Mouse (Mus musculus) thymus, postnatal 14 days (tissue): ENCODE measurements around the gene Fcgr2b.
"Not testable (repeated sequence)": the region's sequence is repeated elsewhere in the genome, so short reads cannot be mapped to it uniquely, and the experiment has no call there.

Source experiments
- DNase-seq: peaks from one replicate; pipeline ENCODE4 v3.0.0; 2021

Fcgr2b gene

DNA sequence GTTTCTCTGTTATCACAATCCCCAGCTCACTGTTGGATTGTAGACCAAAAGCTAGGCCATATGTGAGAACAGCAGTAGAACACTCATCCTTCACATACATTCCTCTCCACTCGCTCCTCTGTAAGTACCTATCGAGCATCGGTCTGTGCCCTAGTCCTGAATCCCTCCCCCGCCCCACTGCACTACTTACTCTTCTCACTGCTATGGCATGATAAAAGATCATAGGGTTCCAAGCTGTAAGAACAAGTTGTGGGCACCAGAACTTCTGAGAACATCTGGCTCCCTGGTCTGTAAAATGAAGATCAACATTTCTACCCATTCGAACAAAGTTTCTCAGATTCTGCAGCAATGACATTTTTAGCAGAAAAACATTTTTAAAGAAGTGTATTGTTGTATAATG, at the start of gene Fcgr2b:
TSS of gene Fcgr2b (minus strand) at position 101 of the 400 bp plus-strand sequence.
- DNase-seq = no peak

DNA sequence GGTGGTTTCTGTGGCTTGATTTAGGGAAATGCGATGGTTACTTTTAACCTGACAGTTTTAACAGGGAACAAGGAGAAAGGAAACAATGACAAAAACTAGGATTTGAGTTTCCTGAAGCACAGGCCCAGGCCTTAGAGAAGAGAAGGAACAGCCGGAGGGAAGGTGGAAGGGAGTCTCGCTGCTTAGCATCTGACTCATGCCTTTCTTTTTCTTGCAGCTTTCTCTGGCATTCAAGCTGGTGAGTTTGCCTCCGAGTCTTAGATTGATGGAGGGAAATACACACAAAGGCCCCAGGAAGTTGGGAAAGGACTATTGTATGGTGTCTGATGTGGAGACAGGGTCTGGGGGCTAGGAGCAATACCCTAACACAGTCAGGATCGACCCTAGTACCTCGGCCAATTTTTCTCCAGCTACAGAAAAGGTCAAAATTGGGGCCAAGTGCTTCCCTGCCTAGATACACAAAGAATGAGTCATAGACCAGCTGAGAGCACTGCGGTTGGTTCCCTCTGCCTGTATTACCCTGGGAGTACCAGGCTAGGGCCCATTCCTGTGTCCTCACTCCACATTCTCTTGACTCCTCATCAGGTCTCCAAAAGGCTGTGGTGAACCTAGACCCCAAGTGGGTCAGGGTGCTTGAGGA, 43.1 kb upstream of the Fcgr2b start:
- no peak for DNase-seq

DNA sequence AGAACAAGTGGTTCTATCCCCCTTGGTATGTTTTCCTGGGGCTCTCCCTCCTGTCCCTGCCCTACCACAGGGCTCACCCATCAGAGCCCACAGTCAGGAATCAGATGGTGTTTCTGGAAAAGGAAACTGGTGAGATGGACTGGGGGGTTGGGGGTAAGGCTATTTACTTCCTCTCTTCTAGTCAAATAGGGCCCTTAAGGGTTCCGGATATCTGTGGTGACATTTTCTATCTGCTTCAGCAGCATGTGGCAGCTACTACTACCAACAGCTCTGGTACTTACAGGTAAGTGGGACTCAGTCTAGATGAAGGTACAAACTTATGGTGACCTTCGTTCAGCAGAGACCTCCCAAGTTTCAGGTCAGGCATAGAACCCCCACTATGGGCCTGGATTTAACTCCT, 42.4 kb upstream of the Fcgr2b start, which contains the start of gene Fcgr4:
TSS of gene Fcgr4 (plus strand) at position 184 of the 400 bp plus-strand sequence.
- no peak for DNase-seq

DNA sequence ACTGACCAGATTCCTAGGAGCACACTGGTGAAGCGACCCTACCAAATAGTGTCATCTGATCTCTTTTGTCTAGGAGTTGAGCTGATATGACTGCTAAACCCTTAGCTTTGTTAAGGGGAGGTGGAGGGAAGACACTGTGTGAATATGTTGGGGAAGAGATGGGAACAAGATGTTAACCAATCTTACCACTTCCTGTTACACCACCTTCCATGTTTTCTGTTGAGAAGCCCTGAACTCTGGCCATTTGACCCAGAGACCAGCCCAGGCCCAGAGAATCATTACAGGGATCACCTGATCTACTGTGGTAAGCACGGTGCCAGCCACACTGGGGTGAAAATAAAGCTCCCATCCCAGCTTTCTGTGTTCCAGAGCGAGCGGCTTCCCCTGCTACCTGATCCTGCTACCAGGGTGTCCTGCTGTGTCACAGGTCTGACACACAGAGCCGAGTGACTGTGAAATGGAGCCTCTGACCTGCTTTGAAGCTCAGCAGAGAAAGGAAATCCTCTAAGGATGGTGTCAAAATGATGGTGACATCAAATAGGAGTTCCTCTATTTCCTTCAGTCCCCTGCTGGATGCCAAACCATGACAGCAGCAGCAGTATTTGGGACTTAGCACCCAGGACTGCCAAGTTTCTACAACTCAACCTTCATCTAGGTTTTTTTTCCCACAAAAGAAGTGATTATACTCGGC, 41.3 kb upstream of the Fcgr2b start:
- DNase-seq = no peak

DNA sequence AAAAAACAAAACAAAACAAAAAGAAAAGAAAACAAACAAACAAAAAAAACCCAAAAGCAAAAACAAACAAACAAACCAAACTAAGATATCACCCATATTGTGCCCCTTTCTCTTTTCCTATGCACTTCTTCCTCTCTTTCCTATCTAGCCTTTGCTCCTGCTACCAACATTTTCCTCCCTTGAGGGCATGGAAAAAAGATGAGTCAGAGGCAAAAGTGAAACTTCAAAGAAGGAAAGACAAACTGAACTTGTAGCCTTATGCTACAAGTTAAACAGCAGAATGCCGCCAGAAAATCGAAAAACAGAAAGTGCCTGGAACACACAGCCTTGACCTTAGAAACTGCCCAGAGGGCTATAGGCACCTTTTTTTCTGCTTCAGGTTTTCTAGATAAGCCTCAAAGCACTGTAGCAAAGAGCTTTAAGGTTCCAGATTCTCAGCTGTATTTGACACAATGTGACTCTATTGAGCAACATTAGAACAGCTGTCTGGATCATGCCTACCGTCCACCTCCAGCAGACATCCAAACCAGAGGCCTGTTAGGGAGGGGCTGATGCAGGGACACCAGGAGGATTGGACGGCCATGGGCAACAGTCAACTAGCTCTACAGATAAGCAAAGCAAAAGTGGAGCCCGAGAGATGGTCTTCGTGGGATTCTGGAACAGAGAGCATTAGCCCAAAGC, 40.5 kb upstream of the Fcgr2b start:
- no peak for DNase-seq

DNA sequence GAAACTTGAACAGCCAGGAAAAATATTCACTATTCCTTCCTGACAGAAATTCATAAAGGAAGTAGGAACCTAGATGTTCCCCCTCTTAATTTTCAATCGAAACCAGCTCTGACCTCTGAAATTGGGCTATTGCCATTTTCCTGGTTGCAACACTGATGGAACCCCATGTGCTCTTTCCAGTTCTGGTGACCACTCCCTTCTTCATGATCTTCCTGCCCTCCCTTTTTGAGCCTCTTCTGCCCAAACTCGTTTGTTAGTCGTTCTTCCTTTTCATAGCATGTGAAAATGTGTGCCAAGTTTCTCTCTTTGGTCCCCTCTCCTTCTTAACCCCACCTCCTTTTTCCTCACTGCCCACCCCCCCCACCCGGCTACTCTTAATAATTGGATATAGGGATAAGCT, 35.4 kb upstream of the Fcgr2b start:
- DNase-seq = no peak

DNA sequence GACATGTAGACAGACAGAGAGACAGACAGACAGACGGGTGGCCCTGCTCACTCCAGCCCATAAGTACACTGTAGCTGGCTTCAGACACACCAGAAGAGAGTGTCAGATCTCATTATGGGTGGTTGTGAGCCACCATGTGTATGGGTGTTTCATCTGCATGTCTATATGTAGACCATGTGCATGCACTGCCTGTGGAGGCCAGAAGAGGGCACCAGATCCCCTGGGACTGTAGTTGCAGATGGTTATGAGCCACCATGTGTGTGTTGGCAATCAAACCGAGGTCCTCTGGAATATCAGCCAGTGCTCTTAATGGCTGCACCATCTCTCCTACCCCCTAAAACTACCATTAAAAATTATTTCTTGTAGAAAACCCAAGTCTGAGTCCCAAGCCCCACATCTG, 30.6 kb upstream of the Fcgr2b start:
- DNase-seq = peak; percentile 30

DNA sequence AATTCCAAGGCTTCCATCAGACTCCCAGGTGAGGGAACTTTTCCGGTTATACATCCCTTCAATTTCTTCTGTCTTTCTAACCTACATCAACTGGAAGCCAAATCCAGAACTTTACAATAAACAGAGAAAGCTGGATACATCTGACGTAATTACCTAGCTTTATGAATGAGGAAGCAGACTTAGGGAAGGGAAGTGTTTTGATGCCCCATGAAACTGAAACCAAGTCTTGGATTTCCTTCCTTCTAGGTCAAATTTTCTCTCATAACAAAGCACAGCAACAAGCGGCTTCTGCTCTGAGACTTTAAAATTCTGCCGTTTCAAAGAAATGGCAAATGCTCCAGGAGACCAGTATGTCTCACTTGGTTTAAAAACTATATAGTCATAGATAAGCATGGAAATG, 30.0 kb upstream of the Fcgr2b start:
- DNase-seq = no peak

DNA sequence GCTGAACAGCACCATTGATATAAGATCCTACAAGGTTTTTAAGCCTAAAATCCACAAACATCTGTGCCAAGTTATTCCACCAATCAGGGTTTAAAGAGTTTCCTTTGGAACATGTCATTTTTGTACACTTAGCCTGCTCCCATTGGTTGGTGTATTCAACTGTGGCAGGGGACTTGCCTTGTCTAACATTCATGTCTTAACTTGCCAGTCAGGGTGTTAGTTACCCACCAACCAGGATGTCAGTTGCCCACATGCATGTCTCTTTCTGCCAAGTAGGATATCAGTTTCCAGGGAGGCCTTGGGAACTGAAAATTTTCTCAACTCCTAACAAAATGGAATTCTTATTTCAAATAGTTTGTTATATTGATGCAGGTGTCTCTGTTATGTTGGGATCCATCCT, 29.2 kb upstream of the Fcgr2b start:
- DNase-seq = no peak

DNA sequence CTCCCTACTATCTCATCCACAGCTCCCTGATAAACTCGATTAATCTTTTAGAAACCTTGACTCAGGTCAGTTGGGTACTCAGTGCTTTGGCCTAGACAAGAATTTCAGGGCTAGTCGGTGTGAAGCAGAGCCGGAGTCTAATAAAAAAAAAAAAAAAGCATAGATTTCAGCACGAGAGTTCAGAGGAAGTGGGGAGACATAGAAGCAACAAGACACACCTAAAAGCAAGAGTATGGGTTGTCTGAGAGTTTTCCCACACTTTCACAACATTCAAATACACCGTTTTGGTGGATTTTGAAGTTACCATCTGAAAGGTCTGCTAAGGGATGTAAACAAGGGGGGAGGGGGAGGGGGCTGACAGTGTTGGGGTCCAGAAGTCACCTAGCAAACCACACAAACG, 28.7 kb upstream of the Fcgr2b start:
- no peak for DNase-seq

DNA sequence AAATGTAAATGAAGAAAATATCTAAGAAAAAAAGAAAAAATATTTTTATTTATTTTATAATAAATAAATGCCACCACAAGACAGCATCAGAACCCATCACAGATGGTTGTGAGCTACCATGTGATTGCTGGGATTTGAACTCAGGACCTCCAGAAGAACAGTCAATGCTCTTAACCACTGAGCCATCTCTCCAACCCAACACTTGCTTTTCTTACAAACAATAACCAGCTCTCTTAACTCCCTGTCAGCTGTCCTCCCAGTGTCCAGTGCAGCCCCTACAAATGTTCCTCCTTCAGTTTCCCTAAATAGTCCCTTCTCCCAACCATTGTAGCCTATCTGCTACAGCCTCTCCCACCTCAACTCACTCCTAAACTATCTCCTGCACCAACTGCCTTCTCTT, 23.5 kb upstream of the Fcgr2b start:
- no peak for DNase-seq

DNA sequence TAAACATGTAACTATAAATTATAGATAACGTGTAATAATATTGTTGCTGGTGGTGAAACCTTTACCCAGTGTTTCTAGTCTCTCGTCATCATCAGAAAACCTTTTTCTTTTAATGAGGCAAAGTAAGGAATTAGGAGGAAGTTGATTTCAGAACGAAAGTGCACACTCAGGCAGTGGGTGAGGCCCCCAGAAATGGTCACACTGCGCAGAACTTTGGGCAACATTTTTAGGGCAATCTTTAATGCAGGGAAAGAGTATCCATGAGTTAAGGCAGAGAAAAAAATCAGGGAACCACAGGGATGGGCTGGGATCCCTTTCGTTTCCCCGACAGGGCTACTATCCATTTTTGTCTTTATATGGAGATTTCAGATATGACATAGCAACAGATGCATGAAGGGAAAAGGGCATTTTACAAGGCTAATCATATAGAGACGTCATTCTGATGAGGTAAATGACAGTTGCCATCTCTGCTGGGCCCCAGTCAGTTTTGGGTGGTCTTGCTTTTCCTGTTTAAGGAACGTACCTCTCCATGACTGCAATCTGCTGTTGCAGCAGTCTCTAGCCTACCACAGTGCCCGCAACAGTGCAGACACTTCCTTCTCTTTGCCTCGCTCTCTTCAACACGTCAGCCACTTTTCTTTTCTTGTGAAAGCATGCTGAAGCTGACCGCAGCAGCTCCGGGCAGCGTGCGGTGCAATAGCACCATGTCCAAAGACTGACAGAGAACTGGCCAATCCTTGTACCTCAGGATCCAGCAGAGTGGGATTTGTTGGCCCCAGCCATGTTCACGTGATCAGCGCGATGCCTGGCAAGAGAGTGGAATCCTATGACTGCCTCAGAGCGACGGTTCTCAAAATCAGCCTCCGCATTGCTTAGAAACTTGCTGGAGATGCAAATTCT, 21.7 kb upstream of the Fcgr2b start:
- DNase-seq = peak; percentile 25

DNA sequence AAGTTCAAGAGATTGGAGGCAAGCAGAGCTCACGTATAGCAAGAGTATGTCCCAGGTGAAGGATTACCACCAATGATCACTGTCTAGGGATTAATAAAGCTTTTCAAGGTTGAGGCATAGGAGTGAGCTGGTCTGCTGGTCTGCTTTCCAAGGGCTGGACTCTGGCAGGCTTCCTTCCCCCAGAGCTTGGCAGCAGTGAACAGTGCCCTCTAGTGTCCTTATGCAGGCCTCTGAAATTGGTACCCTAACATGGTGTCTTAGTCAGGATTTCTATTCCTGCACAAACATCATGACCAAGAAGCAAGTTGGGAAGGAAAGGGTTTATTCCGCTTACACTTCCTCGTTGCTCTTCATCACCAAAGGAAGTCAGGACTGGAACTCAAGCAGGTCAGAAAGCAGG, 20.4 kb upstream of the Fcgr2b start:
- DNase-seq = peak; percentile 51

DNA sequence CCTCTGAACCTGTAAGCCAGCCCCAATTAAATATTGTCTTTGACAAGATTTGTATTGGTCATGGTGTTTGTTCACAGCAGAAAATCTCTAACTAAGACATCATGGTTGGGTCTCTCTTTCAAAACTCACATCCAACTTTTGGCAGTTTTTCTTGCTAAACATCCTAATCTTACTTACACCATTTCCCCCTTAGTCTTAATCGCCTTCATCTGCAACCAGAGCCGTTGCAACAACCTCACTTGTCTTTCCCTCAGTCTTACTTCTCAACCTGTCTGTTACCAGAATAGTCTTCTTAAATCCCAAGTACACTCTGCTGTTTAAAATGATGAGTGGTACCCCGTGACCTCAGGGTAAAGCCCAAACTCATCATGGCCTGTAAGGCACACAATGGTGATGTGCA, 19.7 kb upstream of the Fcgr2b start:
- DNase-seq = no peak

DNA sequence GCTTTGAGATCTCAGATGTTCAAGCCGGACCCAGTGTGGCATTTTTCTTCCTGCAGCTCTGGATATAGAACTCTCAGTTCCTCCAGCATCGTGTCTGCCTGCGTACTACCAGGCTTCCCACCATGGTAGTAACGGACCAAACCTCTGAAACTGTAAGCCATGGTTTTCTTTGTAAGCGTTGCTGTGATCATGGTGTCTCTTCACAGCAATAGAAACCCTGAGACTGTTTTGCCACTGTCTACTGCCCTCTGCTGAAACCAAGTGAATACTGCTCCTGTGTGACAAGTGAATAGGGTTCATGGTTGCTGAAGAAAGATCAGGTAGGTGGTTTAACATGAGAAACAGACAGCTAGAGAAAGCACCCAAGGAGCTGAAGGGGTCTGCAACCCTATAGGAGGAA, 16.2 kb upstream of the Fcgr2b start:
- peak; percentile 26 for DNase-seq

DNA sequence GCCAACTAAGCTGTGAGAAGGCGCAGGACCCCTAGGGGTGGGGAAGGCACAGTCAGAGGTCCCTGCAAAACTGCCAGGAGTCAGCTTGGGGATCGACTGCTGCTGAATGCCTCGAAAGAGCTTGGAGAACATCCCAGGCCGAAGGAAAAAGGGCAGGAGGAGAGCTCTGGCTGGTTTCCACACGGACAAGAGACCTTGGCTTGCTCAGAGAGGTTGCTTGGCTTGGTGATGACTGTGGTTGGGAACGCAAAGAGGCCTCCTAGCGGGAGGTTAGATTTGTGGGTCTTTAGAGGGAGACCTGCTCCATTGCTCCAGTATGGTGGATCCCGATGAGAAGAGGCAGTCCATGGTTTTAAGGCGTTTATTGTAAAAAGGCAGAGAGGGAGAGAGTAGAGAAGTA, 13.3 kb upstream of the Fcgr2b start:
- no peak for DNase-seq

DNA sequence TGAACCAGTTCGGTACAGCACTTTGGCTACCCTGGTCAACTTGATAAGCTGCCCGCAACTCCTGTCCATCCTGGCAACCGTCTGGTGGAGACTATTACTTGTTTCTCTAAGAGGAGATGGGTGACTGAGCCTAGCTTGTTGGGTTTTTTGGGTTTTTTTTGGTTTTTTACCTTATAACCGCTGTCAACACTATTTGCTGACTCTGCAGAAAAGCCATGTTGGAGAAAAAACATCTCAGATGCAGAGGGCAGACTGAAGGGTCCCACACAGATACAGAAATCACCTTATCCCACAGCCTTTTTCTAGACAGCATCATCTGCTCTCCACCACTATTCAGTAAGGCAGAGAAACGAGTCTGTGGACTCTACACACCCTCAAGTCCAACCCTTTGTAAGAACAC, 9.5 kb upstream of the Fcgr2b start:
- no peak for DNase-seq

DNA sequence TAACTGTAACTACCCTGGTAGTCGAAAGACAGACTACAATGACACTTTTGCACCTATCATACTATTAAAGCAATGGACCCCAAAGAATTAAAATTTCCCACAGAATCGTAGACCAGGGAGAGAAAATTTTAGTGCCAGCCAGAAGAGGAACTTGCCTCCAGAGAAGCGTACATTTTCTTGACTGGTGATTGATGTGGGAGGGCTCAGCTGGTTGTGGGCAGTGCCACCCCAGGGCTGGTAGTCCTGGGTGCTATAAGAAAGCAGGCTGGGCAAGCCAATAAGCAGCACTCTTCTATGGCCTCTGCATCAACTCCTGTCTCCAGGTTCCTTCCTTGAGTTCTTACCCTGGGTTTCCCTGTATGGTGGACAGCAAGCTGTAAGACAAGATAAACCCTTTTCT, 8.7 kb upstream of the Fcgr2b start:
- no peak for DNase-seq

DNA sequence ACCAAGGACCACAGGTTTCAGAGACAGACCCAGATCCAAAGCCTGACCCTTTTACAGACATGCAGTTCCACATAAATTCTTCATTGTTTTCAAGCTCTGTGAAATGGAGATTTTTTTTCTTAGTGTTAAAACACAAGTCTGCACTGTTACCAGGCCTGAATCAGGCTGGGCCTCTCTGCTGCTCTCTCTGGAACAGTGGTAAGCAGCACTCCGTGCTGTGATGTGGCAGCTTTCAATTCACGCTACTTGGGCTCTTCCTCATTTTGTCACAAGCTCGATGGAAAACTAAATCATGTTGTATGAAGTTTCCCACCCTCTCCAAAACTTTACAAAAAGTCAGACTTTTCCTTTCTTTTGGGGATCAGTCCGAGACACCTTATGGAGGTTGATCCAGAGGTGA, 6.7 kb upstream of the Fcgr2b start:
- no peak for DNase-seq

DNA sequence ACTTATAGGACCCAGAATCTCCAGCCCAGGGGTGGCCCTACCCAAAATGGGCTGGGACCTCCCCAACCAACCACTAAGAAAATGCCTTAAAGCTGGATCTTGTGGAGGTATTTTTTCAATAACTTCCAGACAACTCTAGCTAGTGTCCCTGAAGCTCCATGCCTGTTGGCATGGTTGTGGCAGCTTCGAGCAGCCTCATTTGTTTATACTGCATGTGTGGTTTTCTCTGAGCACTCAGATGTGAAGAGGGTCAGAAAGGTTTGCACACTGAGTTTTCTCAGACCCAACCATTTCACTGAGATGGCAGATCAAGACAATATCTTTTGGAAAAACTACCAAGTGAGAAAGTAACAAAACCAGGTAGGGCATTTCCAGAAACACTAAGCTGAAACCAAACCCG, 6.0 kb upstream of the Fcgr2b start:
- DNase-seq = no peak

DNA sequence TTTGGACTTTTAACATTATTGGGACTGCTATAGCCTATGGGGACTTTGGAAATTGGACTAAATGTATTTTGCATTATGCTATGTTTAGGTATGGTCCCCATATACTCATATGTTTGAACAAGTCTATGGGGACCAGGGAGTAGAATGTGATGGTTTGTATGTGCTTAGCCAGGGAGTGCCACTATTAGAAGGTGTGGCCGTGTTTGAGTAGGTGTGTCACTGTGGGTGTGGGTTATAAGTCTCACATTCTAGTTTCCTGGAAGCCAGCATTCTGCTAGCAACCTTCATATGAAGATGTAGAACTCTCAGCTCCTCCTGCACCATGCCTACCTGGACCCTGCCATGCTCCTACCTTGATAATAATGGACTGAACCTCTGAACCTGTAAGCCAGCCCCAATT, 5.3 kb upstream of the Fcgr2b start:
- DNase-seq = not testable (repeated sequence)

DNA sequence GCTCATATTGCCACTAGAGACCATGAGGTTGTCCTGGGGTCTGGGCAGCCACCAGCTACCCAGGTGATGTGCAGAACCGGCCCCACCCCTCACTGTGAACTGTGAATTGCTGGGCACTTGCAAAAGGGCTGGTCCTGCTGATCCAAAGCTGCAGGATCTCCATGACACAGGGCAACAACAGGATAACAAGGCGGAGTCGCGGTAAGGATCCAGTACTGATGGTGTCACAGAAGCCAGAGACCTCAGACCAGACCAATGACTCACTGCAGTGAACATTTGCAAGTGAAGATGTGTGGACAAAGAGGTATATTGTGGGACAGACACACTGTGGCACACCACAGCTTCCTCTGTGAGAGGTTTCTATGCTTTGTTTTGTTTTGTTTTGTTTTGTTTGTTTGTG, 2.3 kb upstream of the Fcgr2b start:
- no peak for DNase-seq

DNA sequence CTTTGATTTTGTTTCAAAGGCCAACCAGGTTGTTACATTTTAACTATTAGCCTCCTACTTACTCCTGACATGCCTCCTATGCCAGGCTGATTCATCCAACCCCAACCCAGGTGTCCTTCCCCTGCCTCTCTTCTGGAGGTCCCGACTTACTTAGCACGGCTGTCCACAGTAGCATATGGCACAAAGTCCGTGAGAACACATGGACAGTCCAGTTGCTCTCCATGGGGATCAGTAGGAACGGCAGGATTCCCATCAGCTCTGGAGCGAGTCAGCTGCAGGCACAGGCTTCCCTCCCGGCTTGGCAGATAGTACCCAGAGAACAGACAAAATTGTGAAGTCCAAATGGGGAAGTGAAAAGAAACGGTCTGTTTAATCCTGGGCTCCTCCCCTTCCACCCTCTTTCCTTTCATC, 591 bp downstream of the Fcgr2b start:
- DNase-seq = no peak
